Mouse (Mus musculus) brain, embryonic 14.5 days (tissue): ENCODE results near the gene Gskip. TPM values are rescaled to one million over a fixed set of nuclear protein-coding genes. Genes with fewer than 3 reads are reported as not detected.
A peak's percentile ranks its signal among the peaks of the same experiment; 100 is the strongest.

ENCODE experiments used
- DNase-seq: peaks from one replicate; pipeline ENCODE4 v3.0.0-alpha.2; 2011; ENCODE audit warnings: low read depth
- CTCF ChIP-seq: fragments of 200-500 bp; IDR thresholded peaks from 2 replicates; pipeline ENCODE4 v1.5.1; 2012; ENCODE audit warnings: inconsistent platforms, mild to moderate bottlenecking, moderate library complexity, borderline replicate concordance; ENCODE audit not compliant: insufficient read depth, insufficient read length; ENCODE audit errors: extremely low read depth
- POLR2A ChIP-seq: fragments of 200-500 bp; IDR thresholded peaks from 2 replicates; pipeline ENCODE4 v1.6.1; 2012; ENCODE audit warnings: mild to moderate bottlenecking, inconsistent platforms, borderline replicate concordance; ENCODE audit not compliant: poor library complexity, insufficient read depth, insufficient read length, severe bottlenecking; ENCODE audit errors: extremely low read depth
- polyA plus RNA-seq: library from polyadenylated mRNA; depleted of rRNA; stranded (reverse); fragments of >200 nt; gene quantifications from 2 replicates; pipeline ENCODE4 v1.2.3, GENCODE M21; 2012

Gskip gene
- polyA plus RNA-seq, 1 experiment, result 16.2 TPM

GRCm38 (mm10) chr12:105688546-105688945 lies 3.9 kb downstream of the Gskip start:
- no peak for TF ChIP-seq CTCF
- TF ChIP-seq POLR2A, result no peak
- no peak for DNase-seq

GRCm38 (mm10) chr12:105689435-105689834 lies 4.8 kb downstream of the Gskip start:
- no peak for TF ChIP-seq CTCF
- no peak for TF ChIP-seq POLR2A

GRCm38 (mm10) chr12:105694021-105694420 lies 9.4 kb downstream of the Gskip start:
- DNase-seq, result no peak
- TF ChIP-seq POLR2A (no peak), CTCF (no peak)

More at GRCm38 (mm10) chr12:105689435-105689834, 4.8 kb downstream of the Gskip start:
- DNase-seq, result no peak

GRCm38 (mm10) chr12:105695848-105696247 lies 11.2 kb downstream of the Gskip start:
- TF ChIP-seq POLR2A (no peak), CTCF (no peak)

GRCm38 (mm10) chr12:105697104-105697780 lies 12.6 kb downstream of the Gskip start:
- TF ChIP-seq CTCF (no peak), POLR2A (no peak)
- DNase-seq, result no peak

More at GRCm38 (mm10) chr12:105695848-105696247, 11.2 kb downstream of the Gskip start:
- no peak for DNase-seq

- TF ChIP-seq POLR2A (no peak), CTCF (no peak)
- no peak for DNase-seq
Observed at GRCm38 (mm10) chr12:105700433-105700832, 15.8 kb downstream of the Gskip start.

- TF ChIP-seq CTCF, result no peak
- no peak for TF ChIP-seq POLR2A
- DNase-seq, result peak; percentile 50
Observed at GRCm38 (mm10) chr12:105705799-105706487, 21.3 kb downstream of the Gskip start, which contains the start of gene Ak7. Gene Ak7 (plus strand): TSS chr12:105705976.

- peak; percentile 46 for DNase-seq
- no peak for TF ChIP-seq CTCF
- no peak for TF ChIP-seq POLR2A
Observed at GRCm38 (mm10) chr12:105718616-105719015, 34.0 kb downstream of the Gskip start.

- no peak for DNase-seq
- TF ChIP-seq CTCF, result no peak
- no peak for TF ChIP-seq POLR2A
Observed at GRCm38 (mm10) chr12:105720196-105720595, 35.6 kb downstream of the Gskip start.

GRCm38 (mm10) chr12:105721452-105722132 lies 37.0 kb downstream of the Gskip start:
- TF ChIP-seq POLR2A (no peak), CTCF (no peak)
- peak; percentile 77 for DNase-seq

GRCm38 (mm10) chr12:105722657-105723056 lies 38.0 kb downstream of the Gskip start:
- DNase-seq, result peak; percentile 80
- no peak for TF ChIP-seq POLR2A
- TF ChIP-seq CTCF, result peak; percentile 67; the same call in 1 of the 2 replicates
